Mouse (Mus musculus): ENCODE measurements around the gene Mup2. TPM values are rescaled to one million over a fixed set of nuclear protein-coding genes. Genes with fewer than 3 reads are reported as not detected.

Gene Mup2
- not detected in 4 replicates for total RNA-seq (2023; ENCODE audit: inconsistent age)

DNA sequence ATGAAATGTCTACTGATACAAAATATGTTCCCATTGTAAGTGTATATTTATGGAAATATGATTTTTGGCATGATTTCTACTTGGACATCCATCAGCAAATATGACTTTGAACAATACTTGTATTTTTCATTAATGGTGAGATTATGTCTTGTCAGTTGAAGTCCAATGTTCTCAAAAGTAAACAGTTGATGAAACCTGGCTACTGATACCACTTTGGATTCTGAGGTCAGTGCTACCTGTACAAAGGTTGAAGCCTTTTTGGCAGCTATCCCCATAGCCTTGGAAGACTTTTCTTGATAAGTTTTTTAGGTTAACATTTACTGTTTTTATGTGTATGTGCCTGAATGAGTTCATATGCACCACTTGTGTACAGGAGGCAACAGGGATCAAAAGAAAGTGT is at the start of gene Mup2:
Mup2 (minus strand) TSS at position 101 of the 400 bp plus-strand sequence.

Other genes starting within 250 kb of the Mup2 start
- not detected in 4 replicates for gene Slc46a2, start 239.2 kb downstream of the Mup2 start, total RNA-seq (2023; ENCODE audit: inconsistent age)
- gene Mup4, start 193.6 kb downstream of the Mup2 start, total RNA-seq (2023; ENCODE audit: inconsistent age): not detected in 4 replicates
- gene Mup6, start 190.0 kb downstream of the Mup2 start, total RNA-seq (2023; ENCODE audit: inconsistent age): not detected in 4 replicates
- not detected in 4 replicates for gene Mup7, start 83.8 kb downstream of the Mup2 start, total RNA-seq (2023; ENCODE audit: inconsistent age)
- gene Mup8, start 68.3 kb upstream of the Mup2 start, total RNA-seq (2023; ENCODE audit: inconsistent age): not detected in 4 replicates

All from B cell, adult (primary cell).